Mouse (Mus musculus) T-cell, adult 66 days (primary cell): Measurements from ENCODE around the gene Polq. TPM values are rescaled to one million over a fixed set of nuclear protein-coding genes. Genes with fewer than 3 reads are reported as not detected.

Source experiments
- total RNA-seq, 2 experiments: library from RNA; stranded (reverse); gene quantifications; 3 replicates in 1 of 2; 4 replicates in 1 of 2; pipeline ENCODE4 v1.2.4; 2023

The Polq gene
- total RNA-seq: 1 to 10 TPM; 4.8 to 5.5 TPM

DNA sequence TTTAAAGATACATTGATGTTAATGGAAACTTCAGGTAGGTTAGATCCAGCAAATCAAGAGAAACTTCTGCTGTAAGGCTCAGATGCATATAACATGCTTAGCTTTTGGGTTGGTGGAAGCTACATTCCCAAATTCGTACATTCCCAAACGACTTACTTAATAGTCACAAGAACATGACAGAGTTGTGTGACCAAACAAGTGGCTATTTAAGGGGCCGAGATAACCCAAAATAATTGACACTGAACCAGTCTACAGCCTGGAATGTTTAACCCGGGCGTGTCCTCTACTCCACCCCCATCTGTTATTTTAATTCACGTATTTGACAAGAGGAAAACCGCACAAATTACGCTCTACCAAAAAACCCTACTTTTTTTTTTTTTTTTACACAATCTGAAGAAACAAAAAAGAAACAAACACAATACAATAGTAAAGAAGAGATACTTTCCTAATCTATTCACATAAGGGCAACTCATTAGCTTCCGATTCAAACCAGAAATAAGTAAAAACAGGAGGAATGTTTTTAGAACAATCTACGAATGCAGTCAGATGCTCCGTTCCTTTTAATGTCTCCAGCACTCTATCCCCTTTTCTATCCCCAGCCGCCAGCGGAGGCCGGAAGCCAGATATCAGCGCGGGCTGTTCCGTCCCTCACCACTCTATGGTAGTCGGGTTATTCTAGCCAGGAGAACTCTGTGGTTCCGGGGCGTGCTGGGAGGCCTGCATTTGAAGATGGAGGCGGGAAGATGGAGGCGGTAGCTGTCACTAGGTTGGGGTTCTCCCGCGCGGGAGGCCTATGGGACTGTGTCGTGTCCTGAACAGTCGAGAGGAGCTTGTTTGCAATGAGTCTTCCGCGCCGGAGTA, at the start of gene Polq:
Polq (plus strand) TSS at position 726 of the 861 bp plus-strand sequence.

DNA sequence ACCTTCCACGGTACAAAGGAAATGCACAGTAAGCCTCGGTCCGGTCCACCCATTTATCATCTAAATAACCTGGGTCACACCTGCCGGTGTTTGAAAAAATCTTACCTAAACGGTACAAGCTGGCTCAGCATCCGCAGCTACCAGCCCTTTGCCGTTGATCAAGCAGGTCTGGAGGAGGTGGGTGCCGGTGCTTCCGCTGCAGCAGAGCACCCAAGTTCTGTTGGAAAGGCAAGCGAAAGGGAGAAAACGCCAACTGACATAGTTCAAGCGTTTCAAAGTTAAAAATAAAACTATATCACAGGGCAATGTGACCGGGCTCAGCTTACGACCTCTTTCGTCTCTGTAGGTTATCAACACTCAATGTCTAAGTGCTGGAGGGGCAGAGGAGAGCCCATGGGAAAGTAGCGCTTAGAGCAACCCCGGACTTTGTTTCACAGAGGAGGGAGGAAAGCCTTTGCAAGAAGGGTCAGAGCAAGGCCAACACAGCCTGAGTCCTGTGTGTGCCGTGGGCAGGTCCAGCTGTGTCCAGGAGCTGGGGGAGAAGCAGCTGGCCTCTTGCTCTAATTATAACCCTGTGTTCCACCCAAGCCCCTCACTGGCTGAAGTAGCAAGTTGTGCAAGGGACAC, 21.5 kb upstream of the Polq start, which contains the start of gene Fbxo40:
Fbxo40 (minus strand) TSS at position 469 of the 627 bp plus-strand sequence.

Other genes with a start within 250 kb of the Polq start
- gene Slc15a2, start 226.8 kb upstream of the Polq start, total RNA-seq: 1 to 10 TPM in 1 of 2 experiments, under 1 TPM in 1; 0.32 to 7.1 TPM
- gene Iqcb1, start 183.4 kb upstream of the Polq start, total RNA-seq: 10 to 100 TPM; 21.4 to 39.9 TPM
- 1 to 10 TPM; 3.0 to 4.2 TPM for gene Eaf2, start 136.8 kb upstream of the Polq start, total RNA-seq
- gene Golgb1, start 136.6 kb upstream of the Polq start, total RNA-seq: 10 to 100 TPM; 35.6 to 35.8 TPM
- 100 to 1,000 TPM; 181 to 198 TPM for gene Hcls1, start 76.8 kb upstream of the Polq start, total RNA-seq
- 1 to 10 TPM in 1 of 2 experiments, not detected in 1; 1.2 TPM for gene Fbxo40, start 21.3 kb upstream of the Polq start, total RNA-seq